Mouse (Mus musculus) liver, postnatal 0 days (tissue): ENCODE results near the gene Gm7075. TPM values are rescaled to one million over a fixed set of nuclear protein-coding genes. Genes with fewer than 3 reads are reported as not detected.

Source experiments
- ATAC-seq: fragments of 200-750 bp; cut with Nextera tagmentation; 2 replicates; pipeline ENCODE4 v1.8.0; 2017; ENCODE audit warnings: mild to moderate bottlenecking, moderate library complexity
- DNase-seq: peaks from one replicate; pipeline ENCODE4 v3.0.0-alpha.2; 2016
- H3K27ac ChIP-seq: fragments of 300-500 bp; sonication (generic); 2 replicates; pipeline ENCODE4 v1.5.1; 2014; ENCODE audit warnings: antibody characterized with exemption, moderate library complexity, mild to moderate bottlenecking, low read depth
- H3K27me3 ChIP-seq: fragments of 300-500 bp; sonication (generic); 2 replicates; pipeline ENCODE4 v1.6.1; 2014; ENCODE audit warnings: low read length, control low read depth, mixed read lengths; ENCODE audit not compliant: insufficient read depth
- H3K36me3 ChIP-seq: fragments of 300-500 bp; sonication (generic); replicated peaks from 2 replicates; pipeline ENCODE4 v1.6.1; 2014; ENCODE audit warnings: mild to moderate bottlenecking, control low read depth, low read length, moderate library complexity, mixed read lengths; ENCODE audit not compliant: insufficient read depth
- H3K4me1 ChIP-seq: fragments of 300-500 bp; sonication (generic); 2 replicates; pipeline ENCODE4 v1.6.1; 2014; ENCODE audit warnings: antibody characterized with exemption, mild to moderate bottlenecking, control low read depth; ENCODE audit not compliant: insufficient read depth
- H3K4me2 ChIP-seq: fragments of 300-500 bp; sonication (generic); 2 replicates; pipeline ENCODE4 v1.6.1; 2014; ENCODE audit warnings: low read depth, mild to moderate bottlenecking, low read length, moderate library complexity, mixed read lengths
- H3K4me3 ChIP-seq: fragments of 300-500 bp; sonication (generic); 2 replicates; pipeline ENCODE4 v1.5.1; 2014; ENCODE audit warnings: low read depth, low read length
- H3K9ac ChIP-seq: fragments of 300-500 bp; sonication (generic); replicated peaks from 2 replicates; pipeline ENCODE4 v1.6.1; 2014; ENCODE audit warnings: mild to moderate bottlenecking, moderate library complexity
- H3K9me3 ChIP-seq: fragments of 300-500 bp; sonication (generic); 2 replicates; pipeline ENCODE4 v1.6.1; 2016; ENCODE audit warnings: mild to moderate bottlenecking, control low read depth, low read length, mixed read lengths
- CTCF ChIP-seq: sonication (generic); IDR thresholded peaks from 2 replicates; pipeline ENCODE4 v1.5.1; 2016; ENCODE audit warnings: antibody characterized with exemption, low read depth
- EP300 ChIP-seq: IDR thresholded peaks from 2 replicates; pipeline ENCODE4 v1.6.1; 2016; ENCODE audit warnings: antibody characterized with exemption, low read depth, mild to moderate bottlenecking
- WGBS: fragments of 180-500 bp; shearing (Covaris S2); extraction: QIAGEN DNeasy Blood & Tissue Kit; methylation state at CpG from one replicate; pipeline ENCODE4 v1.1.7; 2014; ENCODE audit not compliant: insufficient replicate concordance; 5-methylcytosine and 5-hydroxymethylcytosine counted together
- polyA plus RNA-seq: library from polyadenylated mRNA; unstranded; fragments of >200 nt; fragmentation: Nextera tagmentation; extraction: Ambion mirVana; gene quantifications from 2 replicates; pipeline ENCODE4 v1.2.1, GENCODE M21; 2015

The Gm7075 gene
- polyA plus RNA-seq, 1 experiment from 2014 or later, result not detected

DNA sequence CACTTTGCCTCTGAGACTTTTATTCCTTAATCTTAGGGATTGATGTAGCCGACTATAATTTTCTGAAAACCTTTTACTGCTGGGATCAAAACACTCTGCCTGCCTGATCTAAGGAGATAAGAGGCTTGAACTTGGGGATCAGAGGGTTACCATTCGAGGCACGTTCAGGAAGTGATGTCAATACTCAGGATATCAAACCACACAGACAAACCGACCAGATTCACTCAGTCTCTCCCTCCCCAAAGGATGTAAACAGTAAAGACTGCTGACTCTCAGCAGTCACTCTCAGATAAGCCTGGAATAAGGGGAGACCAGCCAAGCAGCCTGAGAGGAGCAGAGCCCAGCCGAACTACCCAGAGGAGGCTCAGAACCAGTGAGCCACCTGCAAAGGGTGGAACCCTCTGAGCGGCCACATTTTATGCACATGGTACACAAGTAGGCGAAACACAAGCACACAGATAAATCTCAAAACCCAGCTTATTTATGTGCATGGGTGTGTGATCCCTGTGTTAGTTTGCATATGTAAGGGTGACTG is 18.2 kb upstream of the Gm7075 start:
- ATAC-seq, result no peak
- Histone ChIP-seq H3K4me3 (no peak overlapping the region), H3K9me3 (no peaks in the 10 kb centered on the region), H3K4me2 (no peak overlapping the region), H3K36me3 (no peaks in the 10 kb centered on the region), H3K27me3 (no peaks in the 10 kb centered on the region), H3K27ac (no peak overlapping the region), H3K4me1 (no peaks in the 10 kb centered on the region), H3K9ac (no peak overlapping the region)
- TF ChIP-seq CTCF, result no peak
- TF ChIP-seq EP300, result no peak
- 43% methylated on average over 7 of the region's 7 CpGs for WGBS
- DNase-seq, result no peak

DNA sequence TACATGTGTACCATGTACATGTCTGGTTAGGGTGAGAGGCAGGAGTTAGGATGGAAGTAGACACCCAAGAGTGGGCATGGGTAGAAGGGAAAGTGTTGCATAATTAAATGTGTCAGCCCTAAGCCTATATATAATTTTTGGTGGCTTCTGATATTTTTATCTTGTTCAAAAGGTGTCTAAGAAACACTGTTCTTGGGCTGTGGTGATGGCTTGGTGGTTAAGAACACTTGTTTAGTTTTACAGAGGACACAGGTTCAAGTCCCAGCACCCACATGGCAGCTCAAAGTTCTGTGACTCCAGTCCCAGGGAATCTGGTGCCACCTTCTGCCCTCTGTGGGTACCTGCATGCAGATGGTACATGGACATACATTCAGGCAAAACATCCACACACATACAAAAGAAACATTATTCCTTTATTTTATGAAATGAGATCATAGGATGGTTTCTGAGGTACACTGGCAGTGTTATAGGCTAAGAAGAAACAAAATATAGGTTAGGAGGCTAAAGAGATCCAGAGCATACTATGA is 17.2 kb upstream of the Gm7075 start:
- Histone ChIP-seq H3K36me3 (no peaks in the 10 kb centered on the region), H3K9me3 (no peaks in the 10 kb centered on the region), H3K4me1 (no peaks in the 10 kb centered on the region), H3K9ac (no peak overlapping the region), H3K4me2 (no peak overlapping the region), H3K4me3 (no peak overlapping the region), H3K27ac (no peak overlapping the region), H3K27me3 (no peaks in the 10 kb centered on the region)
- DNase-seq (no peak), ATAC-seq (no peak)
- TF ChIP-seq EP300, result no peak
- TF ChIP-seq CTCF, result no peak

DNA sequence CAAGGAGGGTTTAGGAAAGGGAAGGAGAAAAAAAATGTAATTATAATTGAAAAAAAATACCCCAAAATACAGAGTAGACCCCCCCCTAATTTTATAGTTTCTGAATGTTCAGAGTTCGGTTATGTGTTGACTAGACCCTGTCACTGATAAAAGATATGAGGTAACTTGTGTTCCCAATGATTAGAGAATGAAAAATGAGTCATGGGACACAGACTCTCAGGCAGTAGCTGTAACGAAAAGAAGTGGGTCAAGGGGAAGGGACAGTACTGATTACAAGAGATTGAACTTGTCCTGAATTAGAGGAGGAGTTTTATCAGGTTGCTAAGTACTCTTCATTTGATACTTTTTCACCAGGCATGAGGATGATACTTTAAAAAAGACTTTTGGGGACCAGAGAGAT is 11.3 kb upstream of the Gm7075 start:
- WGBS, result 36% methylated on average over 2 of the region's 2 CpGs
- ATAC-seq, result no peak
- H3K4me3 ChIP-seq, result no peak overlapping the region
- H3K27ac ChIP-seq, result no peak overlapping the region
- no peaks in the 10 kb centered on the region for H3K9me3 ChIP-seq
- no peaks in the 10 kb centered on the region for H3K27me3 ChIP-seq
- DNase-seq, result no peak
- no peak overlapping the region for H3K4me2 ChIP-seq
- H3K9ac ChIP-seq, result no peak overlapping the region
- TF ChIP-seq EP300 (no peak), CTCF (no peak)
- no peaks in the 10 kb centered on the region for H3K36me3 ChIP-seq
- H3K4me1 ChIP-seq, result peaks cover 7% of the 10 kb centered on the region; the same call in 1 of the 2 replicates

DNA sequence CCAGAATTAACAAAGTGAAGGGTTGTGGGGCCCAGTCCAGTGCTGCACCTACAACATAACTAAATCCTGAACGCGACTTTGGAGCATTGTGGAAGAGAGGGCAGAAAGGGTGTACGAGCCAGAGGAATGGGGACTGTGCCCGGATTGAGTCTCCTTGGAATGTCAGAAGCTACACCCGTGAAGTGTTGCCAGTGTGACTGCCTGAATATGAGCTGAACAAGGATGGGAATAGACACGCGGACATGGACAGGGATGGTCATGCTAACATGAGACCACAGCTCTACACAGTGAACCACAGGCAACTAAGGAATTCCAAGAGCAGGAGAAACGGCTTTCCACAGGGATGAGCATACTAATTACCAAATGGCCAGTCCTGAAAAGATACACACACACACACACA is 10.5 kb upstream of the Gm7075 start:
- H3K9ac ChIP-seq, result no peak overlapping the region
- 86% methylated on average over 8 of the region's 8 CpGs for WGBS
- no peak overlapping the region for H3K27ac ChIP-seq
- DNase-seq (no peak), ATAC-seq (no peak)
- no peaks in the 10 kb centered on the region for H3K9me3 ChIP-seq
- no peak overlapping the region for H3K4me2 ChIP-seq
- peaks cover 7% of the 10 kb centered on the region; the same call in 1 of the 2 replicates for H3K4me1 ChIP-seq
- H3K4me3 ChIP-seq, result no peak overlapping the region
- no peaks in the 10 kb centered on the region for H3K27me3 ChIP-seq
- H3K36me3 ChIP-seq, result no peaks in the 10 kb centered on the region
- no peak for TF ChIP-seq EP300
- TF ChIP-seq CTCF, result no peak

DNA sequence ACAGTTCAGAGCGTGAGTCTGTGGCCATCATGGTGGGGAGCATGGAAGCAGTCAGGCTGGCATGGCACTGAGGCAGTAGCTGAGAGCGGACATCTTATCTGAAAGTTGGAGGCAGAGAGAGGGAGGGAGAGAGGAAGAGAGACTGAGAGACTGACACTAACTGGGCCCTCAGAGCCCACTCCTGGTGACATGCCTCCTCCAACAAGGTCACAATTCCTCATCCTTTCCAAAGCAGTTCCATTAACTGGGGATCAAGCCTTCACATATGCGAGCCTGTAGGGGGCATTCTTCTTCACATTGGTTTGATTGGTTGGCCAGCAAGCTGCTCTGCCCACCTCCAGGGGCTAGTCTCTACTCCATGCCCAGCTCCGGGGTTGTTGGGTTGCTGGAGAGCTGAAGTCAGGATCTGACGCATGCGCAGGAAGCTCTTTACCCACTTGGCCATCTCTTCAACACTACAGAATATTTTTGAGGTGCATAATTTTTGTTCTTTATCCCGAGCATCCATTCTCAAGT is 9.7 kb upstream of the Gm7075 start:
- 89% methylated on average over 7 of the region's 7 CpGs for WGBS
- ATAC-seq (no peak), DNase-seq (no peak)
- H3K27ac ChIP-seq, result no peak overlapping the region
- H3K9ac ChIP-seq, result no peak overlapping the region
- no peaks in the 10 kb centered on the region for H3K9me3 ChIP-seq
- no peaks in the 10 kb centered on the region for H3K36me3 ChIP-seq
- peaks cover 7% of the 10 kb centered on the region; the same call in 1 of the 2 replicates for H3K4me1 ChIP-seq
- TF ChIP-seq CTCF (no peak), EP300 (no peak)
- H3K4me3 ChIP-seq, result no peak overlapping the region
- no peak overlapping the region for H3K4me2 ChIP-seq
- no peaks in the 10 kb centered on the region for H3K27me3 ChIP-seq

DNA sequence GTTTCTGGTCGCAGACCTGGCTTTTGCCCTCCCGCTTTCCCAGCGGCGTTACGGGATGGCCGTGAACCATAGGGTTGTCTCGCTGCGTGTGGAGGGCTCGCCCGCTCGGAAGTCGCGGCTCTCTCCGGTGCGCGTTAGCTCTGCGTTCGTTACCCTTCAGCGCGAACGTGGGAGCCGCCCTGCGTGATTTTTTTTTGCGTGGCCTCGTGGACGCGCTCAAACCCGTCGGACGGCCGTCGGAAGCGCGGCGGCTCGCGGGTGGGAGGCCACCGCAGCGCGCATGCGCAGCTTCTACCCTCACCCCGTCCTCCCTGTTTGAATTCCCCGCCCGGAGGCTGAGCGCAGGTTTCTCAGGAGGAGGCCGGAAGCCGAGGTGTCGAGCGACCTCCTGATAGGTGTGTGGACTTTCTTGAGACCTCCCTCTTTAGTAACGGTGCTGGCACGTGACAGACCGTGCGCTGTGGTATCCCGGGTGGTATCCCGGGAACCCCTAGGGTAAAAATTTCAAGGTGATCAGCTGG is 8.3 kb upstream of the Gm7075 start, which contains the start of gene Ctnna3:
TSS of gene Ctnna3 (plus strand) at position 314 of the 521 bp plus-strand sequence.
- H3K27ac ChIP-seq, result peak within 1 kb of the TSS; percentile 75
- TF ChIP-seq CTCF, result no peak
- no peak for TF ChIP-seq EP300
- DNase-seq (peak; percentile 92), ATAC-seq (peak; percentile 91)
- H3K4me1 ChIP-seq, result peaks cover 7% of the 10 kb centered on the region; the same call in 1 of the 2 replicates
- H3K4me3 ChIP-seq, result peak within 1 kb of the TSS; percentile 93
- H3K4me2 ChIP-seq, result peak within 1 kb of the TSS; percentile 81
- H3K9me3 ChIP-seq, result no peaks in the 10 kb centered on the region
- H3K36me3 ChIP-seq, result no peaks in the 10 kb centered on the region
- WGBS, result under 1% methylated on average over 55 of the region's 55 CpGs
- no peaks in the 10 kb centered on the region for H3K27me3 ChIP-seq
- peak within 1 kb of the TSS; percentile 90 for H3K9ac ChIP-seq
